Mouse (Mus musculus) liver, embryonic 15.5 days (tissue): Measurements from ENCODE around the gene Pate2. TPM values are rescaled to one million over a fixed set of nuclear protein-coding genes. Genes with fewer than 3 reads are reported as not detected.

ENCODE experiments used
- ATAC-seq: fragments of 200-750 bp; cut with Nextera tagmentation; 2 replicates; pipeline ENCODE4 v1.8.0; 2017; ENCODE audit warnings: moderate number of reproducible peaks, mild to moderate bottlenecking, moderate library complexity; ENCODE audit not compliant: insufficient read depth
- H3K27ac ChIP-seq: fragments of 300-500 bp; sonication (generic); replicated peaks from 2 replicates; pipeline ENCODE4 v1.5.1; 2015; ENCODE audit warnings: mild to moderate bottlenecking, inconsistent platforms
- H3K27me3 ChIP-seq: fragments of 300-500 bp; sonication (generic); 2 replicates; pipeline ENCODE4 v1.6.1; 2015; ENCODE audit warnings: mild to moderate bottlenecking, inconsistent platforms
- H3K36me3 ChIP-seq: fragments of 300-500 bp; sonication (generic); replicated peaks from 2 replicates; pipeline ENCODE4 v1.6.1; 2015; ENCODE audit warnings: moderate library complexity, mild to moderate bottlenecking, inconsistent platforms
- H3K4me1 ChIP-seq: fragments of 300-500 bp; sonication (generic); replicated peaks from 2 replicates; pipeline ENCODE4 v1.6.1; 2015; ENCODE audit warnings: inconsistent platforms
- H3K4me2 ChIP-seq: fragments of 300-500 bp; sonication (generic); 2 replicates; pipeline ENCODE4 v1.6.1; 2015; ENCODE audit warnings: moderate library complexity, mild to moderate bottlenecking, inconsistent platforms
- H3K4me3 ChIP-seq: fragments of 300-500 bp; sonication (generic); replicated peaks from 2 replicates; pipeline ENCODE4 v1.5.1; 2015; ENCODE audit warnings: mild to moderate bottlenecking, inconsistent platforms
- H3K9ac ChIP-seq: fragments of 300-500 bp; sonication (generic); 2 replicates; pipeline ENCODE4 v1.6.1; 2015; ENCODE audit warnings: moderate library complexity, mild to moderate bottlenecking, inconsistent platforms
- H3K9me3 ChIP-seq: fragments of 300-500 bp; sonication (generic); replicated peaks from 2 replicates; pipeline ENCODE4 v1.6.1; 2016; ENCODE audit warnings: inconsistent platforms
- WGBS: fragments of 180-500 bp; shearing (Covaris S2); methylation state at CpG from one replicate; pipeline ENCODE4 v1.1.7; 2015; ENCODE audit warnings: mixed read lengths; ENCODE audit not compliant: insufficient replicate concordance; 5-methylcytosine and 5-hydroxymethylcytosine counted together
- polyA plus RNA-seq: library from polyadenylated mRNA; unstranded; fragments of >200 nt; fragmentation: Nextera tagmentation; extraction: Ambion mirVana; gene quantifications from 2 replicates; pipeline ENCODE4 v1.2.1, GENCODE M21; 2015

Gene Pate2
- polyA plus RNA-seq, 1 experiment from 2014 or later: 0.26 TPM

DNA sequence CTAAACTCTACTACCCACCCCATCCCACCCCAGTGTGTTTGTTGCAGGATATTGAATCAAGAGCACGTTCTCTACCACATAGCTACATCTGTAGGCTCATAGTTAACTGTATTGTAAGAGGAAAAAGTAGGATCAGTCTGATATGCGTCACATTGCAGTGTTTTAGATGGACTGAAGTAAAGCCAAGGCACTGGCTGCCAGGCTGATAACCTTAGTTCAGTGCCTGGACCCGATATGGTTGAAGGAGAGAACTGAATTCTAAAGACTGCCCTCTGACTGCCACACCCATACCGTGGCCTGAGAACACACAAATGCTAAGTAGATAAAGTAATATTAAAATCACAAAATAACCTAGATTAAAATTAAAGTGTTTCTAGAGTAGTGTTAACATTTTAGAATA lies 34.2 kb upstream of the Pate2 start:
- no peaks in the 10 kb centered on the region for H3K27me3 ChIP-seq
- WGBS: 35% methylated on average over 4 of the region's 4 CpGs
- no peak overlapping the region for H3K4me2 ChIP-seq
- no peak overlapping the region for H3K4me3 ChIP-seq
- no peaks in the 10 kb centered on the region for H3K9me3 ChIP-seq
- peaks cover 3% of the 10 kb centered on the region; the same call in 1 of the 2 replicates for H3K4me1 ChIP-seq
- H3K36me3 ChIP-seq: no peaks in the 10 kb centered on the region
- no peak for ATAC-seq
- no peak overlapping the region for H3K9ac ChIP-seq
- no peak overlapping the region for H3K27ac ChIP-seq

DNA sequence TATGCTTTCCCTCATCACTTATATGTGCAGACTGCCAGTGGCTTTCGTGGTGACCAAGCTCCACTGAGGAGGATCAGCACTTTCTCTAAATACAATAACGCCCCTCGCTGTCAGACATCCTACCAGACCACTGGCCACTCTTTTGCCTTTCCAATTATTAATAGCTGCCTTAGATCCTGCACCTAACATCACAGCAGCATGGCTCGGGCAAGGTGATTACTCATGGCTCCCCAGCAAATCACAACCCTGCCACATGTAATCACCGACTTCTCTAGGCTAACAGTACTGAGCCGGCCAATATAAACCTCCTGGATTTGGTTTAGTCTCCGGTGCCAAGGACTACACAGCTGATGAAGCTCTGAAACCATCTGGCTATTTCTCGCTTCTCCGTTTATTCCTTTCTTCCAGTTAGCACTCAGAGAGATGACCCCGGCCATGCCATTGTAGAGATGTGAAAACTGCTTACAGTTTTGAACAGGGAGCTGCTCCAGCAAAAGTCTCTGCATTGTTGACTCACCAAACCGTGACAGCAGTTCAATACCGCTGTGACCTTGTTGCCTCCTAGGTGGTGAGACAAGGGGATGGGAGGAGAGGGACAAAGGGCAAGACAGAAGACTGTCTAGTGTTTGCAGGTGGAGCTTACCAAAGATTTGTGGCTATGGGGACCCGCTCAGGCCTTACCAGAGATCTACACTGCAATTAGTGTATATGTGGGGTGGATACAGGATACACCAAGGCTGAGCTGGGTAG lies 30.9 kb upstream of the Pate2 start:
- Histone ChIP-seq H3K36me3 (no peaks in the 10 kb centered on the region), H3K9me3 (no peaks in the 10 kb centered on the region), H3K27ac (no peak overlapping the region), H3K9ac (no peak overlapping the region), H3K4me1 (peaks cover 3% of the 10 kb centered on the region; the same call in 1 of the 2 replicates), H3K27me3 (no peaks in the 10 kb centered on the region), H3K4me3 (no peak overlapping the region), H3K4me2 (no peak overlapping the region)
- ATAC-seq: no peak
- 68% methylated on average over 13 of the region's 13 CpGs for WGBS

DNA sequence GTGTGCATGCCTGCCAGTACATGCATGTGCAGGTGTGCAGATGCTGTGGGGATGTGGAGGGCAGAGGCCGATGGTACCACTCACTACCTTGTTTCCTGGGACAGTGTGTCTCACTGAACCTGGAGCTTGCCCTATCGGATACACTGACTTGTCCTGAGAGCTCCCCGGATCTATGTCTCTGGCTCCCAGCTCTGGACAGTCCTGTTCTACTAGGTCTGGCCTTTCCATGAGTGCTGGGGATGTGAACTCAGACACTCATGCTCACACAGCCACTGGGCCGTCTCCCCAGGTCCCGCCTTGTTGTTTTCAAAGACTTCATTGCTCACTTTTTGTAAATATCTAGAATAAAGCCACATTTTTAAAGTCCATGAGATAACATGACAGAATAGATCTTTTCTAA lies 29.1 kb upstream of the Pate2 start:
- H3K4me2 ChIP-seq: no peak overlapping the region
- WGBS: 62% methylated on average over 5 of the region's 5 CpGs
- H3K4me1 ChIP-seq: no peaks in the 10 kb centered on the region
- H3K9me3 ChIP-seq: no peaks in the 10 kb centered on the region
- H3K27ac ChIP-seq: no peak overlapping the region
- H3K4me3 ChIP-seq: no peak overlapping the region
- no peak for ATAC-seq
- no peak overlapping the region for H3K9ac ChIP-seq
- H3K27me3 ChIP-seq: no peaks in the 10 kb centered on the region
- H3K36me3 ChIP-seq: no peaks in the 10 kb centered on the region

DNA sequence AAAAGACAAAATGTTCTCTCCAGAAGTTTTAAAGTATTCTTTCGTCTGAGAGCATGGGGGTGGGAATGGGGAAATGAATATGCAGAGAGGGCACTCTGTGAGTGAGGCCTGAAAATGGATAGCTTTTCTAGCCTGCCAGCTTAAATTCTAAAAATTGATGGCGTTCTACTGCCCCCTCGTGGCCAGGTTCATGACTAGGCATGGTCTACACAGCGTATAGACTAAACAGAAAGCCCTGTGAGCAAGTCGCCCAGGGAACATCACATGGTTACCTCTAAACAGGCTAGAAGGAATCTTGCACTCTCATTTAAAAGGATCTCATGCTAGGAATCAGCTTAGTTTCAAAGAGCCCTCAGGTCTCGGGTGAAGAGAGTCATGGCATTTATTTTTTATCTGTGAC lies 28.6 kb upstream of the Pate2 start:
- Histone ChIP-seq H3K36me3 (no peaks in the 10 kb centered on the region), H3K4me2 (no peak overlapping the region), H3K4me1 (no peaks in the 10 kb centered on the region), H3K9ac (no peak overlapping the region), H3K27ac (no peak overlapping the region), H3K9me3 (no peaks in the 10 kb centered on the region), H3K27me3 (no peaks in the 10 kb centered on the region), H3K4me3 (no peak overlapping the region)
- WGBS: 9% methylated on average over 6 of the region's 6 CpGs
- 0 out of 2 replicates have a peak, but pooled peaks have one; percentile 40 for ATAC-seq

DNA sequence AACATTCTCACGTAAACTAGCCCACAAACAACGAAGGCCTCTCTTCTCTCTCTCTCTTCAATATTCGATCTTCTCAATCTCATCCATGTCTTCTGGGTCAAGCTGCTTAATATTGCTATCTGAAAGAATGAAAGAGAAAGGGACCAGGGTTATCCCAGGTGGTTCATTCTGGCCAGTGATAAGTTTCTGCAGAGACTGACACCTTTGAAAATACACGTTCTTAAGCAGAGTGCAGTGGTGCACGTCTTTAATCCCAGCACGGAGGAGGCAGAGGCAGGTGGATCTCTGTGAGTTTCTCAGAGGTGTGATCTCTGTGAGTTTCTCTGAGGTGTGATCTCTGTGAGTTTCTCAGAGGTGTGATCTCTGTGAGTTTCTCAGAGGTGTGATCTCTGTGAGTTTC lies 28.1 kb upstream of the Pate2 start:
- no peaks in the 10 kb centered on the region for H3K27me3 ChIP-seq
- H3K9ac ChIP-seq: no peak overlapping the region
- H3K4me2 ChIP-seq: no peak overlapping the region
- H3K27ac ChIP-seq: no peak overlapping the region
- H3K4me1 ChIP-seq: no peaks in the 10 kb centered on the region
- no peaks in the 10 kb centered on the region for H3K36me3 ChIP-seq
- H3K4me3 ChIP-seq: no peak overlapping the region
- no peaks in the 10 kb centered on the region for H3K9me3 ChIP-seq
- no peak for ATAC-seq
- 51% methylated on average over 6 of the region's 6 CpGs for WGBS

DNA sequence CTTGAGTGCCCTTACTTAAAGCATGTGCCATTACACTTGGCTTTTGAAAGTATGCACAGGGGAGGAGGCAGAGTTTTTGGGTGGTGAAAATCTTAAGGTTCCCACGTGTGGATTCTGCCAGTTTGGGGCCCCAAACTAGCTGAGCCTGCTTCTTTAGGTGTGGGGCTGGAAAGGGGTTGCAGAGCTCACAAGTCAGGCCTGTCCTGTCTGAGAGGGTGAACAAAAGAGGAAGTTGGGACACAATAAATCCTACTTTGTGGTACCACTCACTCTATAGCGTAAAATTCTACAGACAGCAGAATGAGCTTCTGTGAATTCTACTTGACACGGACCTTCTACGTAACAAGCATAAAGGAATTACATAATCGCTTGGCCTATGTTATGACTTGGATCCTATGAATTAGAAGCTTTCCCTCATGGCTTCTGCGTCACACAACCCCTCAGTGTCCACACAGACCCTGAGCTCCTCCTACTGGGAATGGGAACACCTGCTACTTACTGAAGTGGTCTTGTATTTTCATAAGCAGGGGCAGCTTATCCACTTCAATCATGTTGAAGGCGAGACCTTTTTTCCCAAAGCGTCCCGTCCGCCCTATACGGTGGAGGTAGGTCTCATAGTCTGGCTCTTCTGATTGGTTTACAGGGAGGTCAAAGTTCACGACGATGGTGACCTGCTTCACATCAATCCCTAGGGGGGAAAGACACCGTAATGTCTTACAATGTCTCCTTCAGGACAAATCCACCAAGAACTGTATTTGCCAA lies 26.8 kb upstream of the Pate2 start:
- no peak overlapping the region for H3K4me2 ChIP-seq
- H3K4me3 ChIP-seq: no peak overlapping the region
- H3K27me3 ChIP-seq: no peaks in the 10 kb centered on the region
- H3K36me3 ChIP-seq: no peaks in the 10 kb centered on the region
- H3K9me3 ChIP-seq: no peaks in the 10 kb centered on the region
- H3K27ac ChIP-seq: no peak overlapping the region
- 62% methylated on average over 14 of the region's 14 CpGs for whole genome bisulfite sequencing
- no peaks in the 10 kb centered on the region for H3K4me1 ChIP-seq
- ATAC-seq: no peak
- no peak overlapping the region for H3K9ac ChIP-seq

DNA sequence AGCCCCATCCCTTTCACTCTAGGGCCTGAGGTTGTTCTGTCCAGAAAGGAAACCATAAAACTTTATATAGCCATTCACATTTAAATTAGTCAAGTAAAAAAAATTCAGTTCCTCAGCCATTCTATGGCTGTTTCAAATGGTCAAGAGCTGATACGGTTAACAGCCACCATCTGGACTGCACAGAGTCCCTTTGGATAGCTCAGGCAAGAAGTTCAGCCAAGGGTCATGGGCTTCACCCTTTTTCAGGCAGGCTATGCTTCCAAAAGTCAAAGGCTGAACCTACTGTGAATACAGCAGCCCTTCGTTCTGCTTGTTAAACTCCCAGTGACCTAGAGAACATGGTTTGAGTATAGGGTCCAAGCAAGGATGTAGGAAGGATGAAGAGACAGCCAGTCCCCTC lies 25.4 kb upstream of the Pate2 start:
- Histone ChIP-seq H3K4me1 (no peaks in the 10 kb centered on the region), H3K9ac (no peak overlapping the region), H3K4me2 (no peak overlapping the region), H3K27ac (no peak overlapping the region), H3K36me3 (no peaks in the 10 kb centered on the region), H3K4me3 (no peak overlapping the region), H3K27me3 (no peaks in the 10 kb centered on the region), H3K9me3 (no peaks in the 10 kb centered on the region)
- ATAC-seq: no peak
- 73% methylated on average over 2 of the region's 2 CpGs for WGBS

DNA sequence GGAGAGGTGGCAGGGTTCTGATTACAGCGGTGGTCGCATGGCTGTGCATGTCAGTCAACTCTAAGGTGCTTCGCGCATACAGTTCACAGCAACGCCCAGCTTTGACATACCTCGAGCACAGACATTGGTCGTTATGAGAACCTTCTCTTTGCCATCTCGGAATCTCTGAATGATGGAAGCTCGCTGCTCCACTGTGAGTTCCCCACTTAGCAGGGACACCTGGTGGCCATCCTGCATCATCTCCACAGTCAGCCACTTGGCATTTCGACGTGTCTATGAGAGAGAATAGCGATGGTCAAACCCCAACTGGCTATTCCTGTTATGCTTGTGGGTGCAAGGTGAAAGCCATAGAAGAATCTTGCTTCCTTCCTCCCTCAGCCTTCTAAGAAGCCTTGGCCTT lies 24.4 kb upstream of the Pate2 start:
- Histone ChIP-seq H3K9ac (no peak overlapping the region), H3K36me3 (no peaks in the 10 kb centered on the region), H3K27ac (no peak overlapping the region), H3K27me3 (no peaks in the 10 kb centered on the region), H3K4me3 (no peak overlapping the region), H3K4me1 (no peaks in the 10 kb centered on the region), H3K9me3 (no peaks in the 10 kb centered on the region), H3K4me2 (no peak overlapping the region)
- WGBS: 60% methylated on average over 12 of the region's 12 CpGs
- ATAC-seq: no peak

DNA sequence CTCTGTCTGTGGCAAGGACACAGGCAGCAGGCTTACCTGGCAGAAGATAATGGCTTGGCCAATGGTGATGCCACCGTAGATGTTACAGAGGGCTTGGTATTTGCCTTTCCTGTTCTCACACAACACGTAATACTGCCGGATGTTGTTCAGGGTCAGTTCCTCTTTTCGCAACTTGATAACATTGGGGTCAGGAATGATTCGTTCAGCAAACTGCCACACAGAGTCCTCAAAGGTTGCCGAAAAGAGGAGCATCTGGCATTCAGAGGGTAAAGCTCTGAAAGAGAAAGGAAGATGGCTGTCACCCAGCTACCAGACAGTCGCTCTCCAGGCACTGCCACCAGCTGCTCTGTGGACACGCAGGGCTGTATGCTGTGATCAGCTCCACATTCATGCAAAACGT lies 23.3 kb upstream of the Pate2 start:
- Histone ChIP-seq H3K9ac (no peak overlapping the region), H3K36me3 (no peaks in the 10 kb centered on the region), H3K27ac (no peak overlapping the region), H3K4me1 (no peaks in the 10 kb centered on the region), H3K4me3 (no peak overlapping the region), H3K4me2 (peak overlapping the region; percentile 10; the same call in 1 of the 2 replicates), H3K27me3 (no peaks in the 10 kb centered on the region), H3K9me3 (no peaks in the 10 kb centered on the region)
- ATAC-seq: no peak
- 6% methylated on average over 9 of the region's 9 CpGs for whole genome bisulfite sequencing

DNA sequence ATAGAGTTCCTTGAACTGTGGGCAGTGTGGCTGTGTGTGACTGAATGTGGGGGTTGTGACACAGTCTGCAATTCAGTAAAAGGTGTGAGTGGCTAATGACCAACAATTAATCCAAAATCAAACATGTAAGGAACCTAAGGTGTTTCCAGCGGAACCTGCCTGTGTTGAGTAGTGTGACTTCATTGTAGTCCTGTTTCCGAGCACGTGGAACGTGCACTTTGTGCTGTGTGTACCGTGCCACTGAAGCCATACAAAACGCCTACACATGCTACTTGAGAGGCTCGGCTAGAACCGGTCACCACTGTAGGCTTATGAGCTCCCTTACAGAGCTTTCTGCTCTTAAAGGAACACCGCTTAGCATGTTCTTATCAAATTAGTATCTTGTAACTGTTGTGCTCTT lies 21.6 kb upstream of the Pate2 start:
- no peak for ATAC-seq
- no peak overlapping the region for H3K27ac ChIP-seq
- H3K9ac ChIP-seq: no peak overlapping the region
- WGBS: 64% methylated on average over 9 of the region's 9 CpGs
- H3K4me1 ChIP-seq: no peaks in the 10 kb centered on the region
- 0 out of 2 replicates have a peak, but pooled peaks cover 6% of the 10 kb centered on the region for H3K27me3 ChIP-seq
- no peaks in the 10 kb centered on the region for H3K36me3 ChIP-seq
- H3K9me3 ChIP-seq: no peaks in the 10 kb centered on the region
- no peak overlapping the region for H3K4me2 ChIP-seq
- H3K4me3 ChIP-seq: no peak overlapping the region

DNA sequence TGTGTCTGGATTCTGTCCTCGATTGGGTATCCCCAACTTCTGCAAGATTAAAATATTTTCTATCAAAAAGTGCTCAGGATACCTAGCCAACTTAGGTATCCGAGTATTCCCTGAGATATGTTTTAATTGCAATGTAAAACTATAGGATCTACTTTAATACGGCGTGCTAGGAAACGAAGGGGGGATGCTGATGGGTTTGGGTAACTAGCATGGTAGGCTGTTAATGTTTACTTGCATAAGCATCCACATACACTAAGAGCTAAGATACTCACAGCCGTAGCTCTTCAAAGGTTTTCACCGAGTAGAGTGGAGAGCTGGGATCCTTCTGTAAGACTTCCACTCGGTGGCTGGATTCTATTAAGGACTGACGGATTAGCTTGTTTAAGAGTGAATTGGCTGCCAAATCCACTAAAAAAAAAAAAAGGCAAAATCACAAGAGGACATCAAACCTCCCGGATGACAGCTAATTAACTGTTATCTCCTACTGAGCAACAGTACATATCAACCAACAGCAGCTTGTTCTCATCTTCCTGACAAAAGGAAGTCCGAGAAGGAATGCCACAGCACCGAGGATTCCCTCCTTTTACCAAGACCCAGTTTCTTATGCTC lies 13.5 kb upstream of the Pate2 start:
- WGBS: 49% methylated on average over 12 of the region's 12 CpGs

More for the DNA sequence above, 13.5 kb upstream of the Pate2 start:
- Histone ChIP-seq H3K27me3 (peaks cover 57% of the 10 kb centered on the region), H3K4me2 (no peak overlapping the region), H3K36me3 (peaks cover 8% of the 10 kb centered on the region), H3K9ac (no peak overlapping the region), H3K9me3 (no peaks in the 10 kb centered on the region), H3K4me3 (no peak overlapping the region), H3K4me1 (peaks cover 32% of the 10 kb centered on the region), H3K27ac (no peak overlapping the region)
- no peak for ATAC-seq
